Mouse (Mus musculus) heart, embryonic 16.5 days (tissue): Measurements from ENCODE around the gene Gstm2. TPM values are rescaled to one million over a fixed set of nuclear protein-coding genes. Genes with fewer than 3 reads are reported as not detected.
"Not testable (repeated sequence)": the region's sequence is repeated elsewhere in the genome, so short reads cannot be mapped to it uniquely, and the experiment has no call there.

ENCODE experiments used
- ATAC-seq: fragments of 200-750 bp; cut with Nextera tagmentation; replicated peaks from 2 replicates; pipeline ENCODE4 v1.8.0; 2017; ENCODE audit warnings: moderate number of reproducible peaks; ENCODE audit not compliant: insufficient read depth, low FRiP score; ENCODE audit errors: extremely low read depth
- H3K27ac ChIP-seq: fragments of 300-500 bp; sonication (generic); 2 replicates; pipeline ENCODE4 v1.5.1; 2014; ENCODE audit warnings: mild to moderate bottlenecking, low read length, control low read depth, moderate library complexity
- H3K27me3 ChIP-seq: fragments of 300-500 bp; sonication (generic); 2 replicates; pipeline ENCODE4 v1.6.1; 2014; ENCODE audit warnings: low read length, mixed read lengths; ENCODE audit not compliant: control insufficient read depth, insufficient read depth
- H3K36me3 ChIP-seq: fragments of 300-500 bp; sonication (generic); 2 replicates; pipeline ENCODE4 v1.6.1; 2014; ENCODE audit not compliant: control insufficient read depth, insufficient read depth
- H3K4me1 ChIP-seq: fragments of 300-500 bp; sonication (generic); 2 replicates; pipeline ENCODE4 v1.6.1; 2014; ENCODE audit warnings: low read length, mixed read lengths; ENCODE audit not compliant: control insufficient read depth, insufficient read depth
- H3K4me2 ChIP-seq: fragments of 300-500 bp; sonication (generic); 2 replicates; pipeline ENCODE4 v1.6.1; 2014; ENCODE audit warnings: low read depth, mild to moderate bottlenecking, control low read depth, low read length
- H3K4me3 ChIP-seq: fragments of 300-500 bp; sonication (generic); 2 replicates; pipeline ENCODE4 v1.5.1; 2014; ENCODE audit warnings: mild to moderate bottlenecking, control low read depth, low read length
- H3K9ac ChIP-seq: fragments of 300-500 bp; sonication (generic); 2 replicates; pipeline ENCODE4 v1.6.1; 2014; ENCODE audit warnings: low read length, control low read depth
- H3K9me3 ChIP-seq: fragments of 300-500 bp; sonication (generic); replicated peaks from 2 replicates; pipeline ENCODE4 v1.6.1; 2016; ENCODE audit warnings: low read length; ENCODE audit not compliant: control insufficient read depth
- WGBS: fragments of 180-500 bp; shearing (Covaris S2); extraction: QIAGEN DNeasy Blood & Tissue Kit; methylation state at CpG from one replicate; pipeline ENCODE4 v1.1.7; 2014; 5-methylcytosine and 5-hydroxymethylcytosine counted together
- polyA plus RNA-seq: library from polyadenylated mRNA; unstranded; fragments of >200 nt; fragmentation: Nextera tagmentation; extraction: Ambion mirVana; gene quantifications from 2 replicates; pipeline ENCODE4 v1.2.1, GENCODE M21; 2015

Gene Gstm2
- polyA plus RNA-seq, 1 experiment from 2014 or later: 79.3 TPM

- not testable (repeated sequence) for H3K27me3 ChIP-seq, H3K9ac ChIP-seq, H3K4me3 ChIP-seq, ATAC-seq, H3K9me3 ChIP-seq, H3K27ac ChIP-seq, H3K36me3 ChIP-seq, H3K4me2 ChIP-seq
- whole genome bisulfite sequencing: 52% methylated on average over 3 of the region's 3 CpGs
- H3K4me1 ChIP-seq: peaks cover 21% of the 10 kb centered on the region
Measured at GRCm38 (mm10) chr3:108019226-108019625, 33.0 kb upstream of the Gstm2 start.

- Histone ChIP-seq H3K9ac (peak overlapping the region; percentile 73), H3K4me1 (peaks cover 26% of the 10 kb centered on the region), H3K27me3 (peaks cover 3% of the 10 kb centered on the region), H3K4me2 (peak overlapping the region; percentile 77), H3K36me3 (no peaks in the 10 kb centered on the region), H3K27ac (peak overlapping the region; percentile 92), H3K9me3 (no peaks in the 10 kb centered on the region), H3K4me3 (peak overlapping the region; percentile 58)
- no peak for ATAC-seq
- WGBS: 16% methylated on average over 14 of the region's 14 CpGs
Measured at GRCm38 (mm10) chr3:108018190-108018820, 32.1 kb upstream of the Gstm2 start.

GRCm38 (mm10) chr3:108017473-108018189, 31.4 kb upstream of the Gstm2 start, which contains the start of gene Gstm1:
Gstm1 (minus strand) TSS chr3:108017973.
- Histone ChIP-seq H3K4me2 (peak within 1 kb of the TSS; percentile 77), H3K4me3 (peak within 1 kb of the TSS; percentile 58), H3K27ac (peak within 1 kb of the TSS; percentile 92), H3K4me1 (peaks cover 28% of the 10 kb centered on the region), H3K36me3 (no peaks in the 10 kb centered on the region), H3K27me3 (peaks cover 3% of the 10 kb centered on the region; the same call in 1 of the 2 replicates), H3K9me3 (no peaks in the 10 kb centered on the region), H3K9ac (peak within 1 kb of the TSS; percentile 75)
- WGBS: under 1% methylated on average over 31 of the region's 31 CpGs
- ATAC-seq: peak; percentile 99

- not testable (repeated sequence) for H3K27ac ChIP-seq, H3K4me3 ChIP-seq, H3K27me3 ChIP-seq, H3K4me2 ChIP-seq, H3K9ac ChIP-seq, ATAC-seq, H3K9me3 ChIP-seq, H3K36me3 ChIP-seq
- H3K4me1 ChIP-seq: peaks cover 28% of the 10 kb centered on the region
- WGBS: 85% methylated on average over 5 of the region's 5 CpGs
Measured at GRCm38 (mm10) chr3:108016468-108016867, 30.2 kb upstream of the Gstm2 start.

GRCm38 (mm10) chr3:108014974-108015346, 28.7 kb upstream of the Gstm2 start:
- Histone ChIP-seq H3K36me3 (no peaks in the 10 kb centered on the region), H3K27ac (no peak overlapping the region), H3K9ac (no peak overlapping the region), H3K4me3 (no peak overlapping the region), H3K4me2 (no peak overlapping the region), H3K9me3 (no peaks in the 10 kb centered on the region), H3K27me3 (no peaks in the 10 kb centered on the region), H3K4me1 (peaks cover 27% of the 10 kb centered on the region)
- ATAC-seq: no peak
- WGBS: 82% methylated on average over 2 of the region's 2 CpGs

- no peaks in the 10 kb centered on the region for H3K27me3 ChIP-seq
- ATAC-seq: no peak
- WGBS: 84% methylated on average over 8 of the region's 8 CpGs
- H3K36me3 ChIP-seq: no peaks in the 10 kb centered on the region
- no peak overlapping the region for H3K9ac ChIP-seq
- peaks cover 27% of the 10 kb centered on the region for H3K4me1 ChIP-seq
- H3K9me3 ChIP-seq: no peaks in the 10 kb centered on the region
- H3K4me3 ChIP-seq: no peak overlapping the region
- H3K27ac ChIP-seq: no peak overlapping the region
- H3K4me2 ChIP-seq: no peak overlapping the region
Measured at GRCm38 (mm10) chr3:108014098-108014973, 28.1 kb upstream of the Gstm2 start.

GRCm38 (mm10) chr3:108013331-108013871, 27.1 kb upstream of the Gstm2 start:
- Histone ChIP-seq H3K27me3 (no peaks in the 10 kb centered on the region), H3K4me3 (no peak overlapping the region), H3K9me3 (no peaks in the 10 kb centered on the region), H3K4me1 (peaks cover 21% of the 10 kb centered on the region), H3K36me3 (no peaks in the 10 kb centered on the region), H3K27ac (0 out of 2 replicates have a peak overlapping the region, but pooled peaks have one; percentile 20), H3K4me2 (no peak overlapping the region), H3K9ac (no peak overlapping the region)
- 73% methylated on average over 4 of the region's 4 CpGs for WGBS
- ATAC-seq: no peak

- ATAC-seq: no peak
- Histone ChIP-seq H3K4me2 (no peak overlapping the region), H3K9ac (no peak overlapping the region), H3K9me3 (no peaks in the 10 kb centered on the region), H3K27ac (no peak overlapping the region), H3K4me1 (peaks cover 13% of the 10 kb centered on the region), H3K4me3 (no peak overlapping the region), H3K27me3 (no peaks in the 10 kb centered on the region), H3K36me3 (no peaks in the 10 kb centered on the region)
- 50% methylated on average over 3 of the region's 3 CpGs for WGBS
Measured at GRCm38 (mm10) chr3:108011558-108011957, 25.3 kb upstream of the Gstm2 start.
